Mouse (Mus musculus) hematopoietic stem cell, adult 5-6 weeks (primary cell): ENCODE data around the gene Adssl1. TPM values are rescaled to one million over a fixed set of nuclear protein-coding genes. Genes with fewer than 3 reads are reported as not detected.

Experiments used
- ATAC-seq, 2 experiments: fragments of 125-278 bp in 1 of 2; replicated peaks in 1 of 2; 2 replicates each; pipeline ENCODE4 v1.8.0; 2016 to 2017; ENCODE audit warnings: inconsistent platforms in 2 of 2, mild to moderate bottlenecking in 2 of 2, moderate number of reproducible peaks in 2 of 2, low read depth in 1 of 2, moderate TSS enrichment in 1 of 2; ENCODE audit not compliant: low FRiP score in 2 of 2, poor library complexity in 2 of 2, severe bottlenecking in 2 of 2, insufficient read depth in 1 of 2, low TSS enrichment in 1 of 2
- total RNA-seq: library from RNA; stranded (forward); fragments of 172-1452, 232-1000 nt; gene quantifications from 2 replicates; pipeline ENCODE4 v1.2.3, GENCODE M21; 2017

Adssl1 gene
- total RNA-seq, 1 experiment from 2014 or later: 49.7 TPM

DNA sequence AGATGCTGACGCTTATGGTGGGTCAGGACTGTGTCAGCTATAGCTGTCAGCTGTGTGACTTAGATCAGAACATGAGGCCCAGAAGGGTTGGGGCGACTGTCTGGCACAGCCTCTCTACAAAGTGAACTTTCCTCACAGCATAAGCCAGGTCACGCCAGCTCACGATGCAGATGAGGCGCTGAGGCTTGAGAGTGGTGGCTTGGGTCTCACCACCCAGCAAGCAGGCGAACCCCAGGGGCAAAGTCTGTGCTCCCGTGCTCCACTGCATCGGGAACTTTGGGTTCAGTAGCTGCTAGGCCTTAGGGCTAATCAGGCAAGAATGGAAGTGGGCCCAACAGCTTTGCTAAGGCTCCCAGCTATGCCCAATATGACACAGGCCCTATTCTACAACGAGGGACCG, 10.8 kb upstream of the Adssl1 start:
- ATAC-seq: no peak

GRCm38 (mm10) chr12:112616668-112617067, 3.2 kb upstream of the Adssl1 start:
- ATAC-seq: no peak

DNA sequence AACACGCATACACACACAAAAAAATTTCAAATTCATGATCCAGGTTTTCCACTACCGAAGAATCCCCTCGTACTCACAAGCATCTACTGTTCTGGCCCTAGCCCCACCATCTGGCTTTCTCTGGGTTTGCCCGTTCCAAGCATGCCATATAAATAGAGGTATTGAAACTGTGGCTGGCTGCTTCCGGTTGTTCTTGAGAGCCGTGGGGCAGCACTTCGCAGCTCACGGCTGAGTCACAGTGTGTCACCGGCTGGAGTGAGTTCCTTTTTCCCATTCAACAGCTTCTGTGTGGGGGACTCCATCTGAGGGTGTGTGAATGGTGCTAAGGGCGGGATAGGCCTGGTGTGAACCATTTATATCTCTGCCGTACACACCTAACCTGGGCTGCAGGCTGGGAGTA, 2.7 kb upstream of the Adssl1 start:
- peak; percentile 51 to 62 for ATAC-seq

DNA sequence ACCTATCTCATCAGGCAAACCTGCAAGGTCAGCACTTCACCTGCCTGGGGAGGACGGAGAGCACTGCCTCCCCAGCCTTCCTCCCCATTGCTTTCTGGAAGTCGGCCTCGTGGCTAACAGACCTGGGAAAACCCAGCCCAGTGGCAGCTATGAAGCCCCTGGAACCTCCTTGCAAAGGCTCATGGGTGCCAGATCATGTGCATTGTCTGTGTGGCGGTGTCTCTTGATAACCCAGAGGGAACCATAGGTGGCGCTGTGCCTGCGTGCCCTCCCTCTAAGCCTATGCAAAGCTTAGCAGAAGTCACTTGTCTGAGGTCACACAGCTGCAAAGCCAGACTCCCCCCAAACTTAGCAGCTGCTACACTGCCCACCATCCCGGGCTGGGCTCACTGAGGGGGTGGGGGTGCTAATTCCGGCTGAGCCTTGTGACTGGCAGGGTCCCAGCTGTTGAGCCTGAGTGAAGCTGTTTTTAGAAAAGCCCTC, 1.9 kb upstream of the Adssl1 start:
- peak; percentile 49 to 54 for ATAC-seq

GRCm38 (mm10) chr12:112618981-112619685, 712 bp upstream of the Adssl1 start:
- ATAC-seq: peak; percentile 2 to 8; a peak in 2 of 4 replicates

DNA sequence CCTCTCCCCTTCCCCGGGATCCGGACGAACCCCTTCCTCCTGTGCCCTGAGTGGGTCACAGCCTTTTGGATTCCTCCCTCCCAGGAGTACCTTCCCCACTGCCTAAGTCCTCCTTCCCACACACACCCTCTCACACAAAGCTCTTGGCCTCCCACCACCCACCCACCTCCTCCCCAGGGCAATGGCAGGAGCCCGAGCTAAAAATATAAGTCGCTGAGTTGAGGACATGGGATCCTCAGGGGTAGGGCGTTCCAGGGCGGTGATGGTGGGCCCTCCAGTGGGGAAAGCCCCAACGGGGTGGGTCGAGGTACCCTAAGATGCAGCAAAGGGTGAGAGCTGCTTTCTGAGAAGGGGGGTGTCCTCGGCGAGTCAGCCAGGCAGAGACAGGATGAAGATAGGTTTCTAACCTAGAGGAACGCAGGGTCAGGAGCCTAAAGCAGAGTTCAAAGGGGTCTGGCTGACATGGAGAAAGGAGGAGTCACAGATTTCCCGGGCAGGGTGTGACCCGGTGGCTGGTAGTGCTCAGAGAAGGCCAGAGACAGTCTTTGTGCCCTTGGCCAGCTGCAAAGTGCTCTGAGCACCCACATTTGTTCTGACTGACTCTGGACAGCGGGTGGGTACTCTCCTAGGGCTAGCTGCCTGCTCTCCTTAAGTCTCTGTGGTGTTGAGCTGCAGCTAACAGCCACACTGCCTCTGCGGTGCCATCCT, 663 bp downstream of the Adssl1 start:
- no peak for ATAC-seq

- ATAC-seq: no peak
These were observed 2.1 kb downstream of the Adssl1 start for GRCm38 (mm10) chr12:112621900-112622299.

DNA sequence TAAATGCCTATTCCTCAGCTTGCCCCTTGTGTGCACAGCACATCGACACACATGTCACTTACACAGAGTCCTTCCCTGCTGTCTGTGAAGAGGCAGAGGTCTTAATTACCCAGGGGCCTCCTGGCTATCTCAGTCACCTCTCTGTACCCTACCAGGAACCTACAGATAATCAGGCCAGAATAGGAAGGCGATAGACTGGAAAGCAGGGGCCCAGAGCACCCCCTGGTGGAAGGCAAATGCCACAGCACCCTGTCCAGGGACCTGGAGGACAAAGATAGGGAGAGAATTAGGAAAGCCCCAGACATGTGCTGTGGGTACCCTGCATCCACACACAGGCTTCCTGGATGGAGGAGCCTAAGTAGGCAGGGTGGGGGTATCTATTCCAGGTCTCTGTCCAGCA, 3.9 kb downstream of the Adssl1 start:
- ATAC-seq: peak in 1 of 2 experiments; percentile 27; a peak in 1 of 4 replicates

- no peak for ATAC-seq
These were observed 5.9 kb downstream of the Adssl1 start for GRCm38 (mm10) chr12:112625700-112626099.

DNA sequence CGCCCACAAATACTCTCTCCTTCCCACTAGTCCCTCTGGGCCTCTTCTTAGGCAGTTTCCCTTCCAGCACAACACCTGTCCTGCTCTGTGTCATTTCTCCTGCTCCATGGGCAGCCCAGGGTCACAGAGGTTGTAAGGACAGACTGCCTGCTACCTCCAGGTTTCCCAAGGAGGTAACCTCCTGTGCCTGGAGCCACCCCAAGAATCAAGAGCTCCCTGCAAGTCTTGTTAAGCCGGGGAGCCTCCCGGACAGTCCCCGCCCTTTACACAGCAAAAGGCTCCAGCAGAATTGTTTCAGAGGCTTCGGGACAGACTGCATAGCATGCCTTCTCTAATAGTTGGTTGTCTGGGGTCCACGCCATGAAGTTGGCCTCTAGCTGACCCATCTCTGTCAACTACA, 6.6 kb downstream of the Adssl1 start:
- ATAC-seq: no peak

DNA sequence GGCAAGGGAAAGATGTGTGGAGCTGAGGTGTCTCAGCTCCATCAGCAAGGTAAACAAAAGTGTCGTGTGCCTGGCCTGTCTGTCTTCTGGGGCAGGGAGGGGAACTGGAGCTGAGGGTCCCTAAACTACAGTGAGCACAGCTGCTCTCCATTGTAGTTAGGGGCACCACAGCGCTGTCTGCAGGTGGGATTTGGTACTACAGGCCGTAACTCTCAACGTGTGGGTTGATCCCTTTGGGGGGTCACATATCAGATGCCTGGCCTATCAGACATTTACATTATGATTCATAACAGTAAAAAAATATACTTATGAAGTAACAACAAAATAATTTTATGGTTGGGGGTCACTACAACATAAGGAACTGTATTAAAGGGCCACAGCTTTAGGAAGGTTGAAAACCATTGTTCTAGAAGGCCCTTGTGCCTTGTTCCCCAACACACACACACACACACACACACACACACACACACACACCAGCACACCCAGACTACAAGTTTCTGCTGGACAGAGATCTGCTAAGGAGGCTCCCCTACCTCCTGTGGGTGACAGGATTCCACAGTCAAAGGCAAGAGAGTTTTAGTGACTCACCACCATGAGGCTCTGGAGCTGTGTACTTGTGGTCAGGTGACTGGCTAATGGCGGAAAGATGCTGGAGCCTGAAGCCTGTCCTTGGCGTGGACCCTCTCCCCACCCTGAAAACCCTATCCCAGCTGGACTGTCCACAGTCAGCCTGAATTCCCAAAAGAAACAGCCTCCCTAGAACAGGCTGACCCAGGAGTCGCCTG, 7.4 kb downstream of the Adssl1 start:
- no peak for ATAC-seq

DNA sequence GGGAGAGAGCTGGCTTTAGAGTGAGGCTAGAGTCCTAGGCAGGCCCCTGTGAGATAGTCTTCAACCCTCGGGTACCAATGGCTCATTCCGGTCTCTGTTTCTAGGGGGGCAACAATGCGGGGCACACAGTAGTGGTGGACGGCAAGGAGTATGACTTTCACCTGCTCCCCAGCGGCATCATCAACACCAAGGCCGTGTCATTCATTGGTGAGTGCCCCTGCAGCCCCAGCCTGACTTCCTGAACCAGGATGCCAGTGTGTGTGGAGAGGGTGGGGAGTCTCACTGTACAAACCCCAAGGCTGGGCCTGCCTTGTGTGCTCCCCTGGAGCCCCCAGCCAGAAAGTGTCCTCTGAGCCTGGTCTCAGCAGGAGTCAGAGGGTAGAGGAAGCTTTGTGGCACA, 8.4 kb downstream of the Adssl1 start:
- no peak; a peak in 2 of 4 replicates for ATAC-seq

- peak; percentile 80 to 84 for ATAC-seq
These were observed 9.3 kb downstream of the Adssl1 start for GRCm38 (mm10) chr12:112628928-112629721.

GRCm38 (mm10) chr12:112630029-112630428, 10.2 kb downstream of the Adssl1 start:
- no peak for ATAC-seq

DNA sequence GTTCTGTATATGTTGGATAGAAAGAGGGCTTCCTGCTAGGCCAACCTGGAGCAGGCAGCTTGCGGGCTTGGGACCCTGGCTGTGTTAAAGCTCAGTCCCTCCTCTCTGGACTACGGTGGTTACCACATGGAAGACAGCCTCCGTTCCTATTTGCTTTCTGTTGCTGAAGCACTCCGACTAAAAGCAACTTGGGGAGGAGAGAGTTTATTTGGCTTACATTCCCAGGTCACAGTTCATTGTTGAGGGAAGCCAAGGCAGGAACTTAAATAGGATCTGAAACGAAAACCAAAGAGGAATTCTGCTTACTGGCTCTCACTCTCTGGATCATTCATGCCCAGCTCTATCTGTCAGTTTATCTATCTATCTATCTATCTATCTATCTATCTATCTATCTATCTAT, 11.0 kb downstream of the Adssl1 start:
- ATAC-seq: no peak

DNA sequence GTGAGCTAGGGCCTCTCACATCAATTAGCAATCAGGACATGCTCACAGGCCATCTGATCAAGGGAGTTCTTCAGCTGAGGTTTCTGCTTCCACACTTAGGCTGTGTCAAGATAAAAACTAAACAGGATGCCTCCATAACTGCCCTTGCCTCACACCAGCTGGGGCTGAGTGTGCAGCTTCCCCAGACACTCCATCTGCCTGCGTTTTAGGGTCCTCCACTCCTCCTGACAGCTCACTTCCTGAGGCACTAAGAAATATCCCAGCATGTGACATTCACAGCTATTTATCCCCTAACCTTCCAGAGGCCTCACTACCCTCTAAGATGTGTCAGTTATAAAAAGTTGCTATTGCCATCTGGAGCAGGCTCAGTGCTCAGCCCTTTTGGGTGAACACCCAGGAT, 11.6 kb downstream of the Adssl1 start:
- ATAC-seq: no peak

DNA sequence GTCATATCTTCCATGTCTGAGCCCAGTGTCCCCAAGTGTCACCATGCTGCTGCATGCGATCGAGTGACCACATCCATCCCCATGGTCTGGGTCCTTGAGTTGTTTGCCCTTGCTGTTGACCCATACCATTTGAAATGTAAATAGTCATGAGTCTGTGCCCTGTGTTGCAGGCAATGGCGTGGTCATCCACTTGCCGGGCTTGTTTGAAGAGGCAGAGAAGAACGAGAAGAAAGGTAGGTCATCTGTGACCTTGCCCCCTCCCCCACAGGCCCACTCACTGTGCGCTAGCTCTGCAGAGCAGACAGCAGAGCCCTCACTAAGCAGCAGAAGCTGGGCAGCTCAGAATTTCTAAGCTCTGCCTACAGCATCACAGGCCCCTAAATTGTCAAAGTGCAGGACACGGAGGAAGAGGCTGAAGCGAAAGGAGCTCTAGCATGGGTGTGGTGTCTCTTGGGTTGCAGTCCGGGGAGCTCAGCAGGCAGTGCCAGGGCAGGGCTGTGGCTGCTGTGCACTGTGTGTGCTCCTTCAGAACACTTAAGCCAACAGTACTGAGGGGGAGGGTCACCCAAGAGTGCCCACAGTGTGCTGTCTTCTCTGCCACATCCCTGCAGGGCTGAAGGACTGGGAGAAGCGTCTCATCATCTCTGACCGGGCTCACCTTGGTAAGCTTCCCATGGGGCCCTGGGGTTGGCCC, 12.4 kb downstream of the Adssl1 start:
- no peak for ATAC-seq
